Mouse (Mus musculus) liver, postnatal 0 days (tissue): ENCODE measurements around the gene Ctbp2. TPM values are rescaled to one million over a fixed set of nuclear protein-coding genes. Genes with fewer than 3 reads are reported as not detected.

Source experiments
- ATAC-seq: fragments of 200-750 bp; cut with Nextera tagmentation; 2 replicates; pipeline ENCODE4 v1.8.0; 2017; ENCODE audit warnings: mild to moderate bottlenecking, moderate library complexity
- DNase-seq: peaks from one replicate; pipeline ENCODE4 v3.0.0-alpha.2; 2016
- H3K27ac ChIP-seq: fragments of 300-500 bp; sonication (generic); 2 replicates; pipeline ENCODE4 v1.5.1; 2014; ENCODE audit warnings: antibody characterized with exemption, moderate library complexity, mild to moderate bottlenecking, low read depth
- H3K27me3 ChIP-seq: fragments of 300-500 bp; sonication (generic); 2 replicates; pipeline ENCODE4 v1.6.1; 2014; ENCODE audit warnings: low read length, control low read depth, mixed read lengths; ENCODE audit not compliant: insufficient read depth
- H3K36me3 ChIP-seq: fragments of 300-500 bp; sonication (generic); replicated peaks from 2 replicates; pipeline ENCODE4 v1.6.1; 2014; ENCODE audit warnings: mild to moderate bottlenecking, control low read depth, low read length, moderate library complexity, mixed read lengths; ENCODE audit not compliant: insufficient read depth
- H3K4me1 ChIP-seq: fragments of 300-500 bp; sonication (generic); 2 replicates; pipeline ENCODE4 v1.6.1; 2014; ENCODE audit warnings: antibody characterized with exemption, mild to moderate bottlenecking, control low read depth; ENCODE audit not compliant: insufficient read depth
- H3K4me2 ChIP-seq: fragments of 300-500 bp; sonication (generic); 2 replicates; pipeline ENCODE4 v1.6.1; 2014; ENCODE audit warnings: low read depth, mild to moderate bottlenecking, low read length, moderate library complexity, mixed read lengths
- H3K4me3 ChIP-seq: fragments of 300-500 bp; sonication (generic); 2 replicates; pipeline ENCODE4 v1.5.1; 2014; ENCODE audit warnings: low read depth, low read length
- H3K9ac ChIP-seq: fragments of 300-500 bp; sonication (generic); replicated peaks from 2 replicates; pipeline ENCODE4 v1.6.1; 2014; ENCODE audit warnings: mild to moderate bottlenecking, moderate library complexity
- H3K9me3 ChIP-seq: fragments of 300-500 bp; sonication (generic); 2 replicates; pipeline ENCODE4 v1.6.1; 2016; ENCODE audit warnings: mild to moderate bottlenecking, control low read depth, low read length, mixed read lengths
- CTCF ChIP-seq: sonication (generic); IDR thresholded peaks from 2 replicates; pipeline ENCODE4 v1.5.1; 2016; ENCODE audit warnings: antibody characterized with exemption, low read depth
- EP300 ChIP-seq: IDR thresholded peaks from 2 replicates; pipeline ENCODE4 v1.6.1; 2016; ENCODE audit warnings: antibody characterized with exemption, low read depth, mild to moderate bottlenecking
- WGBS: fragments of 180-500 bp; shearing (Covaris S2); extraction: QIAGEN DNeasy Blood & Tissue Kit; methylation state at CpG from one replicate; pipeline ENCODE4 v1.1.7; 2014; ENCODE audit not compliant: insufficient replicate concordance; 5-methylcytosine and 5-hydroxymethylcytosine counted together
- polyA plus RNA-seq: library from polyadenylated mRNA; unstranded; fragments of >200 nt; fragmentation: Nextera tagmentation; extraction: Ambion mirVana; gene quantifications from 2 replicates; pipeline ENCODE4 v1.2.1, GENCODE M21; 2015

Ctbp2 gene
- polyA plus RNA-seq, 1 experiment from 2014 or later, result 6.1 TPM

DNA sequence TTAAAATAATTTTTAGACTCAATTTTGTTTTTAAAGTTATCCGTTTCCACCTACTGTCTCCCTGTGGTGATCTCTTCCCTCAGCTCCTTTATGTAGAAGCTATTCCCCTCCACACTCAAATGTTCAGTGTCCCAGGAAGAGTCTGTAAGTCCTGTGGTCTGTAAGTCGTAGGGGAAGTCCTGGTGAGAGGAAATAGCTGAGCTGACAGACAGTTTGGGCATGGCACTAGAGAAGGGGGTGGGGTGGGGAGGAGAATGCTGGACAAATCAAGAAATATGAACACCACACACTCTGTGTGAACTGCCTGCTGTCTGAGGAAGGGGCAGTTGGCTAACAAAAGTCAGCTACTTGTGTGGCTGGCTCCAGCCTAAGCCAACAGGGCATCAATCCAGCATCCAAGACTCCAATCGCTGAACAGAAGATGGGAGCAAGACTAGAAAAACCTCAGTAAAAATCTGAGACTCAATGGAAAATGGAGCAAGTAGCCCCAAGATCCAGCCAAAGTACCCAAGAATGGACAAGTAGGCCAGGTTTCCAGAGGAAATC lies 76.0 kb downstream of the Ctbp2 start:
- WGBS, result 46% methylated on average over 3 of the region's 3 CpGs
- no peak overlapping the region for H3K9ac ChIP-seq
- H3K27me3 ChIP-seq, result no peaks in the 10 kb centered on the region
- H3K4me2 ChIP-seq, result no peak overlapping the region
- DNase-seq (no peak), ATAC-seq (no peak)
- no peaks in the 10 kb centered on the region for H3K36me3 ChIP-seq
- peak overlapping the region; percentile 22; the same call in 1 of the 2 replicates for H3K27ac ChIP-seq
- peaks cover 18% of the 10 kb centered on the region for H3K4me1 ChIP-seq
- TF ChIP-seq CTCF, result no peak
- TF ChIP-seq EP300, result no peak
- no peak overlapping the region for H3K4me3 ChIP-seq
- no peaks in the 10 kb centered on the region for H3K9me3 ChIP-seq

DNA sequence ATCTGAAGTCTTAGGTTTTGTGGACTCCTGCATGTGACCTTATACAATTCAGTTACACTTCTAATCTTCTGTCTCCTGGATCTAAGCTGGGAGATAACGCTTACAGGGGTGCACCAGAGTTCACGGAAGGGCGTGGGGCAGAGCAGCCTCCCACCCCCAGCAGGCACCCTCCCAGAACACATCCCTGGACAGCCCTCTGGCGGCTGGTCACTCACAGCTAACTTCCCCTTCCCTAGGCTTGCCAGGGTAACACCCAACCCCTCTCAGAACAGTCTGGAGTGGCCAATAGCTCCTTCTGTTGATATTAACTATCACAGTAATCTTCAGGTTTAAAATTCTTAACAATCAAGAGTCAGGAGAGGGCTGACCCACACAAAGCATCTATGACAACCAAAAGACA lies 76.9 kb downstream of the Ctbp2 start:
- ATAC-seq (no peak; the same call in 1 of the 2 replicates), DNase-seq (peak; percentile 22)
- Histone ChIP-seq H3K27me3 (no peaks in the 10 kb centered on the region), H3K27ac (no peak overlapping the region), H3K4me3 (no peak overlapping the region), H3K9ac (no peak overlapping the region), H3K4me1 (peaks cover 14% of the 10 kb centered on the region), H3K4me2 (no peak overlapping the region), H3K9me3 (no peaks in the 10 kb centered on the region), H3K36me3 (no peaks in the 10 kb centered on the region)
- 47% methylated on average over 4 of the region's 4 CpGs for WGBS
- TF ChIP-seq CTCF (peak; percentile 27; the same call in 1 of the 2 replicates), EP300 (no peak)

DNA sequence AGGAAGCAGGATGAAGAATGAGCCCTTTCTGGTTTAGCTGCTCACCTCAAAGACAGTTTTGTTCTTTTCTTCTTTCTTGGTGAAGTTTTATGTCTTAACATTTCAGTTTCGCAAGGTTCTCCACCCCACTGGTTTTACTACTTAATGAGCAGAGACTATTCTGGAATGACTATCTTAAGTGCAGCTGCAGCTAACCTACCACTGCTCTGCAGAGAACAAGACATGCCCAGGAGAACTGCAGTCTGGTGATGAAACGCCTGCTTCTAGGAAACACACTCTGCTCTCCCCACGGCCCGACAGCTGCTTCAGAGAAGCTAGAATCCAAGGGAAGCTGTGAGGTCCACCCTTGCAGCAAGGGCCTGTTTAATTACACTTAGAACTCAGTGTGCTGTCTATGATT lies 79.4 kb downstream of the Ctbp2 start:
- ATAC-seq (no peak), DNase-seq (no peak)
- 67% methylated on average over 4 of the region's 4 CpGs for WGBS
- H3K9me3 ChIP-seq, result no peaks in the 10 kb centered on the region
- H3K9ac ChIP-seq, result no peak overlapping the region
- TF ChIP-seq CTCF (no peak), EP300 (no peak)
- no peaks in the 10 kb centered on the region for H3K36me3 ChIP-seq
- H3K4me1 ChIP-seq, result peaks cover 7% of the 10 kb centered on the region; the same call in 1 of the 2 replicates
- H3K27ac ChIP-seq, result no peak overlapping the region
- no peak overlapping the region for H3K4me3 ChIP-seq
- no peak overlapping the region for H3K4me2 ChIP-seq
- no peaks in the 10 kb centered on the region for H3K27me3 ChIP-seq

DNA sequence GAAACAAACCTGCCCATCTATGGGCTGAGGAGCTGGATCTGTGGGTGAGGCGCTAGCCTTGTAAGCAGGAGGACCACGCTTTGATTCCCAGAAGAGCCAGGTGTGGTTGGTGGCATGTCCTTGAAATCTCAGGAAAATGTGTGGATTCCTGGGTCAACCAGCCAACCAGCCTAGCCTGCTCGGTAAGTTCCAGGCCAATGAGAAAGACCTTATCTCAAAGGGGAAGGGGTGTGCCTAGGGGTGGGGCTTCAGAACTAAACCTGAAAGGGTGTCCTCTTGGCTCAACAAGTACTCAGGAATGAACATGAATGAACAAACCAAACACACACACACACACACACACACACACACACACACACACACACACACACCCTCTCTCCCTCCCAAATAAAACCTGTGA lies 82.4 kb downstream of the Ctbp2 start:
- H3K9me3 ChIP-seq, result no peaks in the 10 kb centered on the region
- TF ChIP-seq CTCF (no peak), EP300 (no peak)
- H3K9ac ChIP-seq, result no peak overlapping the region
- no peak for DNase-seq
- H3K4me1 ChIP-seq, result 0 out of 2 replicates have a peak, but pooled peaks cover 3% of the 10 kb centered on the region
- no peaks in the 10 kb centered on the region for H3K36me3 ChIP-seq
- no peaks in the 10 kb centered on the region for H3K27me3 ChIP-seq
- H3K27ac ChIP-seq, result no peak overlapping the region
- 60% methylated on average over 3 of the region's 3 CpGs for WGBS
- no peak overlapping the region for H3K4me2 ChIP-seq
- no peak for ATAC-seq
- no peak overlapping the region for H3K4me3 ChIP-seq

DNA sequence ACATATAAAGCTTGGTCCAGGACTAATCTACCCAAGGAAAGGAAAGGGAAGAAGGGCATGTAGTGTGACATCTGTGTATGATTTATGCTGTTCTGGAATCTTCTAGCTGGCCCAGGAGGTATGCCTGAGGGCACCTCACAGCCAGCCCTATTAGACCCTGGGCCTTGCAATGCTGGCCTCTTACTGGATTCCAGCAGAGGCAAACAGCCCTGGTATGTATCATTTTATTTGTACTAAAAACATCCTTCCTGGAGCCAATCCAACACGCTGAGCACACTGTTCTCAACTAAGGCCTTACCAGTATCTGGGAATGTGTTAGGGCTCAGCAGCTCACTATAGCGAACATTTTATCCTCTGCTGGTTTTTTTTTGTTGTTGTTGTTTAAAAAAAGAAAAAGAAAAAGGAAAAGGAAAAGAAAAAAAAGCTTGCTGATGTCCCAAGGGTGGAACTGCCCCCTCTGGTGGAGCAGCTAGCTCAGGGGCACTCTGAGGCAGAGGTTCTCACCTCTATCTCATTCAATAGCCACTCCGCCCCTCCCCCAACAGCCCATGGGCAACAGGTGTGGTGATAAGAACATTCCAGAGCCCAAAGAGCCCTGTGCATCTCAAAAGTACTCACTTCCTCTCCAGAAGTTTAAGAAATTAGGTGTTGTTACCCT lies 83.3 kb downstream of the Ctbp2 start:
- DNase-seq (no peak), ATAC-seq (no peak)
- no peak overlapping the region for H3K9ac ChIP-seq
- H3K27ac ChIP-seq, result no peak overlapping the region
- 87% methylated on average over 3 of the region's 3 CpGs for WGBS
- 0 out of 2 replicates have a peak, but pooled peaks cover 3% of the 10 kb centered on the region for H3K4me1 ChIP-seq
- TF ChIP-seq CTCF, result 0 out of 2 replicates have a peak, but pooled peaks have one; percentile 25
- no peak for TF ChIP-seq EP300
- no peaks in the 10 kb centered on the region for H3K27me3 ChIP-seq
- H3K36me3 ChIP-seq, result no peaks in the 10 kb centered on the region
- no peak overlapping the region for H3K4me3 ChIP-seq
- no peaks in the 10 kb centered on the region for H3K9me3 ChIP-seq
- H3K4me2 ChIP-seq, result no peak overlapping the region

DNA sequence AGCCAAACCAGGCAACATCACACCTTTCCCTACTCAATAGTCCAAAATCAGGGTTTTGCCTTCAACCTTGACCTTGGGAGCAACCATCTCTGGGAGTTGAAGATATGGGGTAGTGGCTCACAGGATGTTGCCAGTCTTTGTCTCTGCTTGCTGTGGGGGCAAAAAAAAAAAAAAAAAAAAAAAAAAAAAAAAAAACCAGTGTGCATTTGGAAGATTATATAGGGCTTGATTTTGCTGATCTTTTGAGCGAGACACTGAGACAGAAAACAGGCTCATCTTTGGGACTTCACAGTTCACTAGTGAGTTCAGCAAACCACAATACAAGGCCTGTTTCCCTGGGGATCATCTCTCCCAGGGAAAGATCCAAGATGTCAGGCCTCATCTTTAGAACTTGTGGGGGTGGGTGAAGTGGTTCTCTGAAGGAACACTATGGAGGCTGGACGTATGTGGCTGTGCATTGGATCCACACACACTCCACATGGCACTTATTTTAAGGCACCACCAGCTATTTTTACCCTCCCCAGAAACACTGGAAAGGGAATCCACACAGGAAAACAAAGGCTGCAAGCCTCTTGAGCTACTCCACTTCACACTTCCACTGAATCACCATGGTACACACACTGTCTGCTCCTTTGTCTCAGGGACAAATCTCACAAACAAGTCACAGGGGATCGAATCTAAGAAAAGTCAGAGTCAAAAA lies 84.4 kb downstream of the Ctbp2 start:
- H3K9me3 ChIP-seq, result no peaks in the 10 kb centered on the region
- H3K4me3 ChIP-seq, result no peak overlapping the region
- H3K4me2 ChIP-seq, result no peak overlapping the region
- no peak for TF ChIP-seq CTCF
- TF ChIP-seq EP300, result no peak
- H3K4me1 ChIP-seq, result 0 out of 2 replicates have a peak, but pooled peaks cover 3% of the 10 kb centered on the region
- ATAC-seq, result no peak
- no peak overlapping the region for H3K27ac ChIP-seq
- WGBS, result 62% methylated on average over 3 of the region's 3 CpGs
- H3K36me3 ChIP-seq, result no peaks in the 10 kb centered on the region
- DNase-seq, result no peak
- H3K9ac ChIP-seq, result no peak overlapping the region
- no peaks in the 10 kb centered on the region for H3K27me3 ChIP-seq
